Mouse (Mus musculus) CH12.LX (cell line): ENCODE measurements around the gene Uvssa. TPM values are rescaled to one million over a fixed set of nuclear protein-coding genes. Genes with fewer than 3 reads are reported as not detected.

Source experiments
- DNase-seq: peaks from one replicate; pipeline ENCODE4 v3.0.0-alpha.2; 2013; ENCODE audit errors: extremely low read depth
- H3K27ac ChIP-seq: 2 replicates; pipeline ENCODE4 v1.5.1; 2012; ENCODE audit warnings: low read depth, mild to moderate bottlenecking, control low read depth, moderate library complexity; ENCODE audit not compliant: insufficient read depth
- H3K27me3 ChIP-seq: replicated peaks from 2 replicates; pipeline ENCODE3; 2012; ENCODE audit warnings: inconsistent platforms
- H3K36me3 ChIP-seq, 2 experiments: replicated peaks in 1 of 2; 2 replicates each; pipeline versions ENCODE3 to v1.6.1; 2012; ENCODE audit warnings: inconsistent platforms in 1 of 2, low read length in 1 of 2, mild to moderate bottlenecking in 1 of 2, mixed read lengths in 1 of 2, moderate library complexity in 1 of 2; ENCODE audit not compliant: control insufficient read depth in 1 of 2, insufficient read depth in 1 of 2
- H3K4me1 ChIP-seq, 2 experiments: 2 replicates each; pipeline ENCODE4 v1.6.1; 2012; ENCODE audit warnings: inconsistent platforms in 1 of 2, moderate library complexity in 1 of 2; ENCODE audit not compliant: insufficient read depth in 2 of 2, control insufficient read depth in 1 of 2
- H3K4me2 ChIP-seq: 2 replicates; pipeline ENCODE4 v1.6.1; 2012; ENCODE audit warnings: low read depth, mild to moderate bottlenecking, control low read depth; ENCODE audit not compliant: poor library complexity, insufficient read depth, severe bottlenecking
- H3K4me3 ChIP-seq, 3 experiments: fragments of 150-350 bp in 1 of 3; sonication (generic) in 1 of 3; replicated peaks in 1 of 3; 2 replicates each; pipeline versions ENCODE3 to v1.5.1; 2011 to 2012; ENCODE audit warnings: low read depth in 2 of 3, low read length in 2 of 3, mild to moderate bottlenecking in 2 of 3, moderate library complexity in 2 of 3, control low read depth in 1 of 3, improper control_type of control experiment in 1 of 3, inconsistent platforms in 1 of 3, mixed read lengths in 1 of 3; ENCODE audit not compliant: poor library complexity in 1 of 3
- H3K79me2 ChIP-seq: replicated peaks from 2 replicates; pipeline ENCODE4 v1.6.1; 2012; ENCODE audit warnings: mild to moderate bottlenecking, moderate library complexity; ENCODE audit not compliant: control insufficient read depth, poor library complexity, insufficient read depth, severe bottlenecking; ENCODE audit errors: extremely low read depth
- H3K9ac ChIP-seq: 2 replicates; pipeline ENCODE4 v1.6.1; 2012; ENCODE audit warnings: low read depth, mild to moderate bottlenecking, control low read depth, moderate library complexity; ENCODE audit not compliant: insufficient read depth
- H3K9me3 ChIP-seq: replicated peaks from 2 replicates; pipeline ENCODE3; 2012; ENCODE audit warnings: low read length, inconsistent platforms, mixed read lengths
- CHD1 ChIP-seq: IDR thresholded peaks from 2 replicates; pipeline ENCODE4 v1.6.1; 2012; ENCODE audit warnings: low read depth, low read length, improper control_type of control experiment, inconsistent platforms
- ELF1 ChIP-seq: IDR thresholded peaks from 2 replicates; pipeline ENCODE4 v1.6.1; 2014; ENCODE audit warnings: low read depth, mild to moderate bottlenecking, inconsistent platforms, low read length, improper control_type of control experiment
- EP300 ChIP-seq: IDR thresholded peaks from 2 replicates; pipeline ENCODE4 v1.6.1; 2011; ENCODE audit warnings: low read length, improper control_type of control experiment
- ETS1 ChIP-seq: conservative IDR thresholded peaks from 2 replicates; pipeline ENCODE4 v1.6.1; 2012; ENCODE audit warnings: low read depth, mild to moderate bottlenecking, inconsistent platforms, low read length, improper control_type of control experiment, moderate library complexity
- HCFC1 ChIP-seq: IDR thresholded peaks from 2 replicates; pipeline ENCODE4 v1.6.1; 2012; ENCODE audit warnings: low read depth, mild to moderate bottlenecking, inconsistent platforms, low read length, improper control_type of control experiment
- IRF4 ChIP-seq: IDR thresholded peaks from 2 replicates; pipeline ENCODE4 v1.6.1; 2014; ENCODE audit warnings: low read depth, mild to moderate bottlenecking, inconsistent platforms, low read length, improper control_type of control experiment
- JUND ChIP-seq: conservative IDR thresholded peaks from 2 replicates; pipeline ENCODE4 v1.6.1; 2011; ENCODE audit warnings: low read depth, low read length, improper control_type of control experiment
- MEF2A ChIP-seq: IDR thresholded peaks from 2 replicates; pipeline ENCODE4 v1.6.1; 2014; ENCODE audit warnings: low read depth, mild to moderate bottlenecking, inconsistent platforms, low read length, improper control_type of control experiment, borderline replicate concordance
- MXI1 ChIP-seq: IDR thresholded peaks from 2 replicates; pipeline ENCODE4 v1.6.1; 2011; ENCODE audit warnings: mild to moderate bottlenecking, low read depth, low read length, improper control_type of control experiment
- MYC ChIP-seq: IDR thresholded peaks from 2 replicates; pipeline ENCODE4 v1.6.1; 2011; ENCODE audit warnings: low read depth, mild to moderate bottlenecking, improper control_type of control experiment, low read length
- PAX5 ChIP-seq: IDR thresholded peaks from 2 replicates; pipeline ENCODE4 v1.6.1; 2012; ENCODE audit warnings: low read length, inconsistent platforms, mixed read lengths
- RAD21 ChIP-seq: IDR thresholded peaks from 2 replicates; pipeline ENCODE4 v1.6.1; 2011; ENCODE audit warnings: low read depth, mild to moderate bottlenecking, low read length, improper control_type of control experiment, moderate library complexity
- SIN3A ChIP-seq: IDR thresholded peaks from 2 replicates; pipeline ENCODE4 v1.6.1; 2012; ENCODE audit warnings: low read length, improper control_type of control experiment, inconsistent platforms
- SMC3 ChIP-seq: IDR thresholded peaks from 2 replicates; pipeline ENCODE4 v1.6.1; 2011; ENCODE audit warnings: low read depth, low read length, improper control_type of control experiment
- UBTF ChIP-seq: IDR thresholded peaks from 2 replicates; pipeline ENCODE4 v1.6.1; 2012; ENCODE audit warnings: low read depth, mild to moderate bottlenecking, inconsistent platforms, low read length, improper control_type of control experiment, moderate library complexity
- USF1 ChIP-seq: IDR thresholded peaks from 2 replicates; pipeline ENCODE4 v1.6.1; 2014; ENCODE audit warnings: low read depth, mild to moderate bottlenecking, inconsistent platforms, low read length, improper control_type of control experiment
- ZC3H11A ChIP-seq: IDR thresholded peaks from 2 replicates; pipeline ENCODE4 v1.6.1; 2012; ENCODE audit warnings: low read depth, mild to moderate bottlenecking, inconsistent platforms, low read length, improper control_type of control experiment
- ZMIZ1 ChIP-seq: IDR thresholded peaks from 2 replicates; pipeline ENCODE4 v1.6.1; 2012; ENCODE audit warnings: low read depth, mild to moderate bottlenecking, inconsistent platforms, low read length, improper control_type of control experiment
- ZNF384 ChIP-seq: IDR thresholded peaks from 2 replicates; pipeline ENCODE4 v1.6.1; 2012; ENCODE audit warnings: low read depth, low read length, improper control_type of control experiment, inconsistent platforms
- dilution Hi-C: fragments of 300-500 bp; cut with MboI; formaldehyde crosslinking; loops from 2 replicates; pipeline ENCODE4 v1.14.3; 2020; ENCODE audit warnings: low sequenced_read_pairs; ENCODE audit not compliant: extremely low pct_unique_long_range_greater_than_20kb, extremely low pct_ligation_motif_present
- in situ Hi-C: fragments of 300-500 bp; cut with MboI; formaldehyde crosslinking; loops from 3 replicates; pipeline ENCODE4 v1.14.3; 2019; ENCODE audit warnings: low sequenced_read_pairs, low pct_ligation_motif_present, low pct_unique_long_range_greater_than_20kb, mixed read lengths
- polyA plus RNA-seq: library from polyadenylated mRNA; unstranded; fragments of >175 nt; gene quantifications from 2 replicates; pipeline ENCODE4 v1.2.1, GENCODE M21; 2012; ENCODE audit warnings: low read depth; ENCODE audit not compliant: insufficient read length
- total RNA-seq, 2 experiments: library from RNA; depleted of rRNA; stranded (reverse); fragments of 300-350 nt in 1 of 2; fragments of >200 nt in 1 of 2; gene quantifications; 2 replicates each; pipeline ENCODE4 v1.2.3; 2012 to 2014

Gene Uvssa
- total and polyA plus RNA-seq, 3 experiments, result 2.6 to 5.8 (median 2.9) TPM

DNA sequence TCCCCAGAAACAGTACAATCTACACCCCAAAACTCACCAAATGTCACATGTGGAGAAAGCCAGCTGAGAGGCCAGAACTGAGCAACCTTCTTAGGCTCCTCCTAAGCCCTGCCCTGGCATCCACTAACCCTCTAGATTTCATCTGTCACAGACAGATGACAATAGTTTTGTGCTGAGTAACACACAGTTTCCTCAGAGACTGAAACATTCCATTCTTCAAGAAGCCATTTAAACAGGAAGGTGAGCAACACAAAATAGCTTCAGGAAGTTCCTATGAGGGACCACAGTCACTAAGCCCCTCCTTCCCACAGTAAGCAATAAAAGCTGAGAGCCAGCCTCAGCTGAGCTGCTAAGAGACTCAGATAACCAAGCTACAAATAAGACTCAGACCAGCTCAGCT lies 49.1 kb downstream of the Uvssa start:
- Histone ChIP-seq H3K79me2 (no peaks in the 10 kb centered on the region), H3K9ac (no peak overlapping the region), H3K4me2 (no peak overlapping the region), H3K36me3 (no peaks in the 10 kb centered on the region), H3K27me3 (no peaks in the 10 kb centered on the region), H3K4me1 (no peaks in the 10 kb centered on the region), H3K9me3 (peaks cover 22% of the 10 kb centered on the region), H3K27ac (no peak overlapping the region), H3K4me3 (no peak overlapping the region)
- in situ Hi-C loops, result no loop called here
- TF ChIP-seq PAX5, result no peak
- TF ChIP-seq USF1, result no peak
- TF ChIP-seq HCFC1, result no peak
- TF ChIP-seq ZNF384, result no peak
- no peak for TF ChIP-seq ETS1
- TF ChIP-seq SIN3A, result no peak
- no peak for TF ChIP-seq RAD21
- no peak for TF ChIP-seq SMC3
- dilution Hi-C loops, result no loop called here
- no peak for DNase-seq

DNA sequence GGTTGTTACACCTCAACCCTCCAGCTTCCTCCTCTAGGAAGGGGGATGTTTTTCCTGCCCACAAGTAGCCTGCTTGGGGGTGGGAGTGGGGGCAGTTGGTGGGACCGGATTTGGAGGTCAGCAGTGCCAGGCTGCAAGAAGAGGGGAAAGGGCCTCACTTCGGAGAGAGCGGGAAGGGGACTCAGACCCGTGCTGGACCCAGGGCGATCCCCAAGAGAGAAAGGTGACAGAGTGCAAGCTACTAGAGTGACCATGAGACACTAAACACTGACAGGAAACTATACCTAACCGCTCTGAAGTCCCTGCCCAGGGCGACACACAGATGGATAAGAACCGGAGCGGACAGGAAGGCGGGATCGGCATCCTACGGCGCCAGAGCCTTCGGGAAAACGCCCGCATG lies 51.8 kb downstream of the Uvssa start:
- dilution Hi-C loops, result no loop called here
- H3K9me3 ChIP-seq, result peaks cover 47% of the 10 kb centered on the region
- no peak overlapping the region for H3K4me2 ChIP-seq

DNA sequence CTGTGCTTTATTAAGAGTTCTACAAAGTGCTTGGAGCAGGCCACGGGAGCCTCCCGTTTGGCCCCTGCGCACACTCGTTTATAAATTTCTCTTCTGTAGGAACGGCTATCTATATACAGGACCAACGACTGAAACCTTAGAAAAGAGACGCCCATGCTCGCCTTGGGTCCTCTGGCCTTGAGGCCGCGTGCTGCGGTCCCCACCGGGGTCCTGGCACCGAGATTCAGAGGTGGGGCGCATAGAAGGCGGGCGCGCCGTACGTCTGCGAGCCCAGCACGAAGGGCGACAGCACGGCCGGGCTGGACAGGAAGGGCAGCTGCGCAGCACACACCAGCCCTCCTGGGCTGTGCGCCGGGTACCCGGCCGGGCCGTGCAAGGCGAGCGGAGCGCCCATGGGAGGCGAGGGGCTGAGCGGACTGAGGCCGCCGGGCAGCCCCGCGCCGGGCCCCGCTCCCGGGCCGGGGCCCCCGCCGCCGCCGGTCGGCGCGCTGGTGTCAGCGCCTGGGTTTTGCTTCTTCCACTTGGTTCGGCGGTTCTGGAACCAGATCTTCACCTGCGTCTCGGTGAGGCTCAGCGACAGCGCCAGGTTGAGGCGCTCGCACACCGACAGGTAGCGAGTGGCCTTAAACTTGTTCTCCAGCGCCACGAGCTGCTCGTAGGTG lies 52.3 kb downstream of the Uvssa start:
- H3K27me3 ChIP-seq, result no peaks in the 10 kb centered on the region
- no peaks in the 10 kb centered on the region for H3K79me2 ChIP-seq
- no peak overlapping the region for H3K27ac ChIP-seq
- no peaks in the 10 kb centered on the region for H3K4me1 ChIP-seq
- DNase-seq, result no peak
- in situ Hi-C loops, result no loop called here
- dilution Hi-C loops, result no loop called here
- TF ChIP-seq JUND, result no peak
- no peak overlapping the region for H3K4me3 ChIP-seq
- peaks cover 51% of the 10 kb centered on the region for H3K9me3 ChIP-seq
- H3K4me2 ChIP-seq, result no peak overlapping the region
- no peak overlapping the region for H3K9ac ChIP-seq
- H3K36me3 ChIP-seq, result no peaks in the 10 kb centered on the region

More for the DNA sequence above, 51.8 kb downstream of the Uvssa start:
- H3K9ac ChIP-seq, result no peak overlapping the region
- no peak overlapping the region for H3K27ac ChIP-seq
- no peaks in the 10 kb centered on the region for H3K4me1 ChIP-seq
- H3K4me3 ChIP-seq, result no peak overlapping the region
- no peaks in the 10 kb centered on the region for H3K36me3 ChIP-seq
- in situ Hi-C loops, result no loop called here
- no peak for TF ChIP-seq IRF4
- no peak for TF ChIP-seq MEF2A
- TF ChIP-seq EP300, result no peak
- TF ChIP-seq MYC, result no peak
- no peak for TF ChIP-seq PAX5
- TF ChIP-seq ZMIZ1, result no peak
- TF ChIP-seq CHD1, result no peak
- no peak for TF ChIP-seq JUND
- no peak for TF ChIP-seq MXI1
- TF ChIP-seq ELF1, result no peak
- TF ChIP-seq SIN3A, result no peak
- no peak for TF ChIP-seq UBTF
- TF ChIP-seq ZC3H11A, result no peak
- H3K27me3 ChIP-seq, result no peaks in the 10 kb centered on the region
- DNase-seq, result no peak
- H3K79me2 ChIP-seq, result no peaks in the 10 kb centered on the region
